Mouse (Mus musculus) G1E (cell line): ENCODE data around the gene Capn7. TPM values are rescaled to one million over a fixed set of nuclear protein-coding genes. Genes with fewer than 3 reads are reported as not detected.

Experiments
- ATAC-seq: 2 replicates; pipeline ENCODE4 v1.8.0; 2016; ENCODE audit warnings: mild to moderate bottlenecking; ENCODE audit not compliant: insufficient number of reproducible peaks, poor library complexity, low FRiP score, severe bottlenecking; ENCODE audit errors: extremely low read depth
- DNase-seq: peaks from one replicate; pipeline ENCODE4 v3.0.0; 2012; ENCODE audit warnings: low spot score
- H3K27me3 ChIP-seq: 2 replicates; pipeline ENCODE4 v1.6.1; 2012; ENCODE audit warnings: mild to moderate bottlenecking, low read length, inconsistent platforms; ENCODE audit not compliant: insufficient read depth
- H3K36me3 ChIP-seq: replicated peaks from 2 replicates; pipeline ENCODE3; 2012; ENCODE audit warnings: mild to moderate bottlenecking, inconsistent platforms
- H3K4me1 ChIP-seq: 2 replicates; pipeline ENCODE4 v1.6.1; 2012; ENCODE audit warnings: low read depth, low read length, inconsistent platforms, mixed read lengths; ENCODE audit not compliant: insufficient read depth
- H3K4me3 ChIP-seq: 2 replicates; pipeline ENCODE4 v1.5.1; 2012; ENCODE audit warnings: low read depth, mild to moderate bottlenecking, inconsistent platforms, low read length, moderate library complexity, mixed read lengths
- H3K9me3 ChIP-seq: replicated peaks from 2 replicates; pipeline ENCODE4 v1.6.1; 2012; ENCODE audit warnings: inconsistent platforms
- CTCF ChIP-seq: IDR thresholded peaks from 2 replicates; pipeline ENCODE4 v1.5.1; 2012; ENCODE audit warnings: low read depth, low read length, inconsistent platforms, mixed read lengths
- GATA1 ChIP-seq: IDR thresholded peaks from 2 replicates; pipeline ENCODE4 v1.6.1; 2012; ENCODE audit warnings: borderline replicate concordance, low read length, inconsistent platforms, mixed read lengths
- GATA2 ChIP-seq: IDR thresholded peaks from 2 replicates; pipeline ENCODE4 v1.6.1; 2012; ENCODE audit warnings: low read depth, low read length, inconsistent platforms, borderline replicate concordance
- POLR2AphosphoS5 ChIP-seq: IDR thresholded peaks from 2 replicates; pipeline ENCODE4 v1.6.1; 2012; ENCODE audit warnings: low read depth, low read length, inconsistent platforms; ENCODE audit not compliant: insufficient replicate concordance
- TAL1 ChIP-seq: conservative IDR thresholded peaks from 2 replicates; pipeline ENCODE4 v1.6.1; 2012; ENCODE audit warnings: low read depth, low read length, inconsistent platforms, mixed read lengths
- polyA plus RNA-seq: library from polyadenylated mRNA; stranded (reverse); fragments of >175 nt; gene quantifications from 2 replicates; pipeline ENCODE4 v1.2.3, GENCODE M21; 2012
- total RNA-seq, 2 experiments: library from RNA; stranded (forward) in 1 of 2; stranded (reverse) in 1 of 2; fragments of 200-1000 nt in 1 of 2; fragments of >200 nt in 1 of 2; fragmentation: Nextera tagmentation in 1 of 2; gene quantifications; 2 replicates each; pipeline ENCODE4 v1.2.3; 2014 to 2017

The Capn7 gene
- total and polyA plus RNA-seq, 3 experiments, result 6.6 to 66.6 (median 46.9) TPM

DNA sequence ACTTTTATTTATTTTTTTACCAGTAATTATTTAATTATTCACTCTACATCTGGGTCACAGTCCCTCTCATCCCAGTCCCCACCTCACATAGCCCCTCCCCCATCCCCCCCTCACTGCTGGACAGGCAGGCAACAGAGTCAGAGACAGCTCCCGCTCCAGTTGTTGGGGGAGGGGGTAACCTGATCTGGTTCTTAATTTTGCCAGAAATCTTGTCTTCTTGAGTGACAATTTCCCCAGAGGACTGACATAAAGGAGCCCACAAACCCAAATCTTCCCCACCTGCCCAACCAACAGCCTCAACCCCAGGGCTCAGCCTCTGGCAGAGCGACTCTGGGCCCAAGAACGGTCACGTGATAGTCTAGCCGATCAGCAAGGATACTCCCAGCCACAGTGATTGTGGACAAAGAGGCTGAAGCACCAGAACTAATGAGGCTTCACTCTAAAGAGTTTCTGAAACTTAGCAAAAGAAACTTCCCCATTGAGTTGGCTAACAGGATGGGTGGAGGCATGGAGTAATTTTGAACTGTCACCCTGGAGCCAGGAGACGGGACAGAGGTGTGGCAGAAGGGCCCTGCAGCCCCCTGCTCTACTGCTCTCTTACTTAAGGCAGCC lies 77.1 kb downstream of the Capn7 start:
- Histone ChIP-seq H3K4me3 (no peak overlapping the region), H3K4me1 (peaks cover 47% of the 10 kb centered on the region), H3K36me3 (no peaks in the 10 kb centered on the region), H3K27me3 (peaks cover 43% of the 10 kb centered on the region), H3K9me3 (no peaks in the 10 kb centered on the region)
- TF ChIP-seq CTCF (no peak), GATA1 (no peak), GATA2 (no peak), POLR2AphosphoS5 (no peak), TAL1 (no peak)
- no peak for ATAC-seq
- DNase-seq, result no peak

DNA sequence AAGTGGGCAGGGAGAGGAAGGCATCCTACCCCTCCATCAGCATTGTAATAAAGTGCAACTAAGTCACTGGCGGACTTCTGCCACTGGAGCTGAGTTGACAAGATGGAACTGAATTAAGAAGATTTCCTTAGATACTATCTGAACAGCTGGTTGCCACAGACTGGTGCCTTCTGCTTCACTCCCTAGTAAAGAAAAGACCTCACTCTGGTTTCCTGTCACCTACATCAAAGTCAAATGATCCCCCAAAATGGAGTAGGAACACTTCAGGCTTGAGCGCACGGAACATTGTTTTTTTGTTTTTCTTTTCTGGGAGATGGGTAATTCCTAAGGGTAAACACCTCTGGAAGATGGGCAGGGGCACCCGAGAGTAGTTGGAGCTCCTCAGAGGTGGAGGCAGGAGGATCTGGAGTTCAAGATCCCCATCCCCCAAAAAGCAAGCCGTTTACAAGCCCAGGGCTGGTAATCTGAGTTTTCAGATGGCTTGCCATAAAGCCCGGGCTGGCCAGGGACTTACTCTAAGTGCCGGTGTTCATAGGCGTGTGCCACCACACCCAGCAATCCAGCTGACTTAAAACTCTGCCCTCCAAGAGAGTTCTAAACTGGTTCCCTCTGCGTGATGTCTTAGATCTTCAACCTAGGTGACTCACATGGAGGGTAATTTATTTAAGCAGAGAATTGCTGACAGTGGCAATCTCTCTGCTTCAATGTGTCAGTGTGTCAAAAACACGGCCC lies 78.0 kb downstream of the Capn7 start:
- ATAC-seq (no peak), DNase-seq (no peak)
- H3K36me3 ChIP-seq, result no peaks in the 10 kb centered on the region
- TF ChIP-seq POLR2AphosphoS5, result no peak
- TF ChIP-seq GATA2, result no peak
- no peak for TF ChIP-seq CTCF
- TF ChIP-seq GATA1, result no peak
- no peak for TF ChIP-seq TAL1
- no peaks in the 10 kb centered on the region for H3K9me3 ChIP-seq
- no peak overlapping the region for H3K4me3 ChIP-seq
- peaks cover 50% of the 10 kb centered on the region for H3K27me3 ChIP-seq
- H3K4me1 ChIP-seq, result peaks cover 47% of the 10 kb centered on the region

DNA sequence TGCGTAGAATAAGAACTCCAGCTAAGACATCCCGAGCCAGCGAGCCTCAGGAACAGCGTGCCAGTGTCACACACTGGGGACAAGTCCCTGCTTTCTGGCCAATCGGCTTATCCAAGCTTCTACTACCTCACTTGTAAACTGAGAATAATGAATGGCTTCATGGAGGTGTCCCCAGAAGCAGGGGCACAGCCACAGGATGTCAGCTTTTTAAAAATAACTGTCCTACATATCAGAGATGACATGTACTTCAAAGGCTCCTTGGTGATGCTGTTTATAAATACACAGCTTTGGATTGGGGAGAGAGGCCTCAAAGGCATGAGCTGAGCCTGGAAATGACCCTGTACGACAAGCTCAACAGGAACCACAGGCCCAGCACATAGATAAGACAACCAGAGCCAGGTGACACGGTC lies 78.5 kb downstream of the Capn7 start:
- Histone ChIP-seq H3K27me3 (peaks cover 47% of the 10 kb centered on the region), H3K36me3 (no peaks in the 10 kb centered on the region), H3K4me3 (no peak overlapping the region), H3K9me3 (no peaks in the 10 kb centered on the region), H3K4me1 (peaks cover 47% of the 10 kb centered on the region)
- ATAC-seq (no peak), DNase-seq (no peak)
- no peak for TF ChIP-seq GATA1
- TF ChIP-seq GATA2, result no peak

DNA sequence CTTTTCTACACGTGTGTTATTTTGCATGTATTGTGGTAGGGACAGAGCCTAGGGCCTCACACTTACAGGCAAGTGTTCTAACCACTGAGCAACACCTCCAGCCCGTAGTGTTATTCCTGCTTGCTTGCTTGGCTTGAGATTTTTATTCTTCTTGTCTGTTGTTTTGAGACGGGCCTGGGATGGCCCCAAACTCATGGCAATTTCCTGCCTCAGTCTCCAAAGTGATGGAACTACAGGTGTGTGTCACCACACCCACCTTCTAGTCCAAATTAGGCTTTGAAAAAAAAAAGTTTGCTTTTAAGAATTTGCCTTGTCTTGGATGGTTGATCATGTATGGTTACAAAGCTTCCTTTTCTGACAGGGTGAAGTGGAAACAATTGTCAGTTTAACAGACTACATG lies 80.0 kb downstream of the Capn7 start:
- no peaks in the 10 kb centered on the region for H3K9me3 ChIP-seq
- peaks cover 36% of the 10 kb centered on the region for H3K4me1 ChIP-seq
- ATAC-seq (no peak), DNase-seq (no peak)
- no peak for TF ChIP-seq GATA2
- TF ChIP-seq TAL1, result no peak
- no peak for TF ChIP-seq GATA1
- no peak for TF ChIP-seq CTCF
- TF ChIP-seq POLR2AphosphoS5, result no peak
- no peak overlapping the region for H3K4me3 ChIP-seq
- peaks cover 48% of the 10 kb centered on the region for H3K27me3 ChIP-seq
- no peaks in the 10 kb centered on the region for H3K36me3 ChIP-seq

DNA sequence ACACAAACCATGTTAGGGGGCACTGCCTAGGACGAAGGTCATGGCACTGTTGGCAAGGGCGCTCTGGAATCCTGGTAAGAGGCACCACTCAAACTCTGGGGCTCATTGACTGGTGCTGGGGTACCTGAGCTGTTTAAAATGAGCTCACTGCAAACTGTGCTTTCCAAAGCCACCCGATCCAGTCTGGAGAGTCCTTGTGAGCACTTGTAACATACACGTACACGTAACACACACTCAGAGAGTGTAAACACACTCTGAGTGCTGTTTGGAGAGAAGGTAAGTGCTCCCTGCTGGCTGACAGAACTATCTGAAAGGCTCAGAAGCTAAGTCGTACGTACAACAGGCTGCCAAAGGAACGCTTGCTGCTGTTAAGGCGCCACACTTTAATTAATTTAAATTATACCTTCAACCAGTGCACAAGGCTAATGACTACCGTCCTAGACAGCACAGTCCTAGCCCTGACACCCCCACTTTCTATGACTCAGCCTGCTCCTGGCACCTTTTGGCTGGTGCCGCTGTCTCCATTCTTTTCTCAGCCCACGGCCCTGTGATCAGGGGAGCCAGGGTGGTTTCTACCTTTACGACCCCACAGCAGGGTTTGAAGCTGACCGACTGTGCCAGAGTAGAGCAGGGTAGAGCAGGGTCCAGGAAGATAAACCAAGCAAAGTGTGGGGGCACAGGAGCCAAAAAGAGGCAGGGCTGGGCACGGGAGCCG lies 80.6 kb downstream of the Capn7 start:
- no peaks in the 10 kb centered on the region for H3K36me3 ChIP-seq
- H3K27me3 ChIP-seq, result peaks cover 47% of the 10 kb centered on the region
- no peak for DNase-seq
- no peak for ATAC-seq
- H3K4me1 ChIP-seq, result peaks cover 36% of the 10 kb centered on the region
- TF ChIP-seq GATA2, result no peak
- no peak for TF ChIP-seq CTCF
- no peak for TF ChIP-seq TAL1
- TF ChIP-seq GATA1, result no peak
- no peak for TF ChIP-seq POLR2AphosphoS5
- no peak overlapping the region for H3K4me3 ChIP-seq
- no peaks in the 10 kb centered on the region for H3K9me3 ChIP-seq

DNA sequence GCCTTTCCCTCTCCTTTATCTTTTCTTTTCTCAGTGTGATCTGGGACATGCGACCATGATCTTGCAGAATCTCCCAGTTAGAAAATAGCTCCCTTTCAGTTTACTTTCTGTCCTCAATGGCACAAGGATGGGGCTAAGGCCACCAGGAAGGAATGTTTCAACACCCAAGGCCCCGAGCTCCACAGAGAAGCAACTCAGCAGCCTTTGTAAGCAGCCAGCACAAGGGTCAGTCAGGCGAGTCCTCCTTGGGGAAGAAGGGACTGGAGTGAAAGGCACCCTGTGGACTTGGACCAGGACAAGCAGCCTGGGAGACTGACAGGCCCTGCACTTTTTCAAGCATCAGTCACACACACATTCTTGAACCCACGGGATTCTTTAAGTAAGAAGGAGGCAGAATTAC lies 82.8 kb downstream of the Capn7 start:
- TF ChIP-seq POLR2AphosphoS5, result no peak
- no peak for TF ChIP-seq CTCF
- no peak for TF ChIP-seq GATA1
- no peak for TF ChIP-seq TAL1
- TF ChIP-seq GATA2, result no peak
- Histone ChIP-seq H3K36me3 (no peaks in the 10 kb centered on the region), H3K4me1 (peaks cover 20% of the 10 kb centered on the region; the same call in 1 of the 2 replicates), H3K27me3 (peaks cover 36% of the 10 kb centered on the region), H3K9me3 (no peaks in the 10 kb centered on the region), H3K4me3 (no peak overlapping the region)
- ATAC-seq (no peak), DNase-seq (no peak)
